Mouse (Mus musculus): ENCODE data around the gene Gabrr3.

GRCm38 (mm10) chr16:59474788-59475187, 67.7 kb downstream of the Gabrr3 start:
- TF ChIP-seq CTCF (IDR thresholded peaks at IDR 0.05; ENCODE audit: borderline replicate concordance, insufficient read depth, low read length): peak; percentile 77; the same call in 1 of the 2 replicates
- TF ChIP-seq POLR2A (IDR thresholded peaks at IDR 0.05; ENCODE audit: low read depth, low read length): no peak
